Mouse (Mus musculus) bone marrow macrophage, adult 2 months (primary cell): ENCODE measurements at regions not wholly inside any gene's neighbourhood (a gene's known extent, or its start where the extent isn't known, plus 50 kb on each side); places are given as distances from the start of the nearest gene placed in this dataset.

Experiments
- CTCF ChIP-seq: IDR thresholded peaks from 2 replicates; pipeline ENCODE4 v1.5.1; 2012; ENCODE audit warnings: low read depth, mild to moderate bottlenecking, low read length, moderate library complexity
- POLR2A ChIP-seq: IDR thresholded peaks from 2 replicates; pipeline ENCODE4 v1.6.1; 2012; ENCODE audit warnings: mild to moderate bottlenecking, low read depth, low read length, borderline replicate concordance

DNA sequence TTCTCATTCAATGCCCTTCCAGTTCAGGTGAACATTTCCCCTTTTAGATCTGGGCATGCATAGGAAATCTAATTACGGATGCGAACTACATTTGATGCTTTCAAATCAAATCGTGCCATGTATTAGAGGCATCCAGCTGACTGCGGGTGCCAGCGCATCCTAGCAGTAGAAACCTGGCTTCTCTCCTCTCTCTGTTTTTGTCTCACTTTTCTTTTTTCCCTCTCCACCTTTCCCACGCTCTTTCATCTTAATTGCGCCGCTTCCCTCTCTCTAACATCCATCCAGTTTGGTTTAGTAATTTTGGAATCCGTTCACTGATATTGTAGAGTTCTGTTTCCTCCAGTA is 322.4 kb downstream of the Edem1 start:
- TF ChIP-seq POLR2A (no peak), CTCF (no peak)
